Mouse (Mus musculus) liver, embryonic 14.5 days (tissue): ENCODE results near the gene Sval3.

Source experiments
- CTCF ChIP-seq: IDR thresholded peaks from 2 replicates; pipeline ENCODE4 v1.5.1; 2016; ENCODE audit warnings: antibody characterized with exemption, low read depth, control low read depth
- EP300 ChIP-seq: IDR thresholded peaks from 2 replicates; pipeline ENCODE4 v1.6.1; 2016; ENCODE audit warnings: antibody characterized with exemption, low read depth

DNA sequence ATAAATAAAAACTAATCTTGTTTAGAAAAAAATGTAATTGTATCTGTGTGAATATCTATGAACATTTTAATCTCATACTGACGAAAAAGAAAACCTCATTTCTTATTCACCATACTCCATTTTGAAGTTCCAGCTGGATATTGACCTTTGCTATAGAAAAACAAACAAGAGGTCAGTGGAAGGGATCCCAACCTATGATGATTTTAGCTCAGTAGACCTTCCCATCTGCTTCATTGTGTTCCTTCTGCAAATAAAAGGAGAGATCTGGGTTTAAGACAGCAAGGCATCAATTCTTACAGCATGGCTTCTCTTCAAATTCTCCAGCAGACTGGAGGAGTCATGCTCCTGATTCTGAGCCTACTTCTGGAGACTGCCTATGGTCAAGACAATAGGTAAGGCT is at the start of gene Sval3:
- no peak for TF ChIP-seq CTCF
- no peak for TF ChIP-seq EP300
